Mouse (Mus musculus) myocyte (in vitro differentiated cells): Measurements from ENCODE around the gene Gm49450.

ENCODE experiments used
- CEBPB ChIP-seq: IDR thresholded peaks from 2 replicates; pipeline ENCODE4 v1.6.1; 2011; ENCODE audit warnings: mild to moderate bottlenecking, moderate library complexity; ENCODE audit not compliant: poor library complexity, insufficient read depth, severe bottlenecking
- E2F4 ChIP-seq: IDR thresholded peaks from one replicate; pipeline ENCODE4 v1.6.1; 2011; ENCODE audit warnings: mild to moderate bottlenecking, control low read depth, moderate library complexity; ENCODE audit not compliant: insufficient read depth
- POLR2A ChIP-seq: IDR thresholded peaks from one replicate; pipeline ENCODE4 v1.6.1; 2011; ENCODE audit warnings: low read depth, mild to moderate bottlenecking, control low read depth, moderate library complexity; ENCODE audit not compliant: insufficient read length
- SRF ChIP-seq: IDR thresholded peaks from one replicate; pipeline ENCODE4 v1.6.1; 2011; ENCODE audit warnings: low read depth; ENCODE audit not compliant: control insufficient read depth, insufficient read length
- TCF12 ChIP-seq: IDR thresholded peaks from one replicate; pipeline ENCODE4 v1.6.1; 2011; ENCODE audit warnings: mild to moderate bottlenecking, control low read depth; ENCODE audit not compliant: poor library complexity, insufficient read depth, severe bottlenecking
- TCF3 ChIP-seq: IDR thresholded peaks from one replicate; pipeline ENCODE4 v1.6.1; 2011; ENCODE audit warnings: low read depth, control low read depth; ENCODE audit not compliant: insufficient read length
- USF1 ChIP-seq: IDR thresholded peaks from one replicate; pipeline ENCODE4 v1.6.1; 2011; ENCODE audit warnings: low read depth, mild to moderate bottlenecking, control low read depth, moderate library complexity

- no peak for TF ChIP-seq POLR2A
- TF ChIP-seq TCF12 = no peak
- no peak for TF ChIP-seq USF1
- TF ChIP-seq CEBPB = no peak
- no peak for TF ChIP-seq E2F4
- TF ChIP-seq TCF3 = no peak
- no peak for TF ChIP-seq SRF
These were observed 5.0 kb downstream of the Gm49450 start for GRCm38 (mm10) chr15:98948382-98948781.
